Mouse (Mus musculus) embryo, embryonic 10 days (tissue): ENCODE measurements around the gene Inpp5d.

Experiments used
- DNase-seq: peaks from one replicate; pipeline ENCODE4 v3.0.0-alpha.2; 2015; ENCODE audit warnings: low spot score

Gene Inpp5d

DNA sequence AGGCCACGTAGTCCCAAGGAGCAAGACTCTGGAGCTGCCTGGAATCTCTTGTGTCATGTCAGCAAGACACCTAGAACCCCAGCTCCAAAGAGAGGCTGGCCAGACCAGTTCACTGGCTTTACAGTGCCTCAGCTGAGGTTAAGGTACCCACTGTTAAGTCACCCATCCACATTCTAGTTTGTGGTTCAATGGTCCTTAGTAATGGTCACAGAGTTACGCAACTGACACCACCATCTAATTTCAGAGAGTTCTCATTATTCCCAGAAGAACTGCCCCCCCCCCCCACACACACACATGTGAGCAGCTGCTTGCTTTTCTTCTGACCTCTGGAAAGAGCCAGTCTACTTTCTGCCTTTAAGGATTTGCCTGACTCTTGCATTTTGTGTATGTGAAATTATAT lies 4.7 kb downstream of the Inpp5d start:
- no peak for DNase-seq

DNA sequence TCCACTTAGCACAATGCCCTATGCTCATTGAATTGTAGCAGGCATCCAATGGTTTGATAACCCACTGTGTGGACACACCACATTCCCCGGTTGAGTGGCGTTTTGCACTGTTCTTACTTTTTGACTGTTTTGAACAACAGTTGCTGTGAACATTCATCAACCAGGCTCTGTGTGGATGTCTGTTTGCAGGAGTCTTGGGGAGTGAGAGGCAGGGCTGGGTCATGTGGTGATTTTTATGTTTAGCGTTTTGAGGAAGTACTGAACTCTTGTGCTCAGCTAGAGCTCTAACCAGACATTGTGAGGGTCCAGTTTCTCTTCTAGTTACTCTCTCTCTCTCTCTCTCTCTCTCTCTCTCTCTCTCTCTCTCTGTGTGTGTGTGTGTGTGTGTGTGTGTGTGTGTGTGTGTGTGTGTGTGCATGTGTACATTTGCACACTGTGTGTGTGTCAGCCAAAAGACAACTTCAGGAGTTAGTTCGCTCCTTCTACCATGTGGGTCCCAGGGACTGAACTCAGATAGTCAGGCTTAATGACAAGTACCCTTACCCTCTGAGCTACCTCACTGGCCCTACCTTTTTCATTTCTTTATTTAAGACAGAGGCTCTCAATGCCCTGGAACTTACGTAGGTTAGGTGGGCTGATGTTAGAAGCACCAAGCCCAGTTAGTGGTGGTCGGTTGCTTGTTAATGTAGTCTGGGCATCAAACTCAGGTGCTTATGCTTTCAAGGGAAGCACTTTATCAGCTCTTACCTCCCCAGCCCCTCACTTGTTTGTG lies 5.3 kb downstream of the Inpp5d start:
- DNase-seq, result no peak

DNA sequence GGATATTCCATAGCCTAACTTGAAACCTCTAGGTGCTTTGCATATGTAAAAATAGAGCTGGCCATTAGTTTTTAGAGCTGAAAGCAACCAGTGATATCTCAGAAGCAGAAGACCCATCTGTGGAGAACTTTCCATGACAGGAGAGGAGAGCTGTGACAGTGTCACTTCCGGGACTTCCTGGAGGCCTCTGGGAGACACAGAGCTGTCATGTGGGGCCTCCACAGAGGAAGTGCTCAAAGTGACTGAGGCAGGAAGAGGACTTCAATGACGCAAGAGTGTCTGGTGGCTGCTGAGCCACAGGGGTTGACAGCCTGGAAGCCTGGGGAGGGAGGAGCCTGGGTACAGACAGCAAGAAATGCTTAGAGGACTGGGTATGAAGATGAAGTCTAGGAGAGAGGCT lies 6.2 kb downstream of the Inpp5d start:
- DNase-seq, result no peak

GRCm38 (mm10) chr1:87628085-87628484 lies 8.0 kb downstream of the Inpp5d start:
- DNase-seq, result no peak

- no peak for DNase-seq
Measured at GRCm38 (mm10) chr1:87631584-87631983, 11.5 kb downstream of the Inpp5d start.

- no peak for DNase-seq
Measured at GRCm38 (mm10) chr1:87632163-87632562, 12.1 kb downstream of the Inpp5d start.

DNA sequence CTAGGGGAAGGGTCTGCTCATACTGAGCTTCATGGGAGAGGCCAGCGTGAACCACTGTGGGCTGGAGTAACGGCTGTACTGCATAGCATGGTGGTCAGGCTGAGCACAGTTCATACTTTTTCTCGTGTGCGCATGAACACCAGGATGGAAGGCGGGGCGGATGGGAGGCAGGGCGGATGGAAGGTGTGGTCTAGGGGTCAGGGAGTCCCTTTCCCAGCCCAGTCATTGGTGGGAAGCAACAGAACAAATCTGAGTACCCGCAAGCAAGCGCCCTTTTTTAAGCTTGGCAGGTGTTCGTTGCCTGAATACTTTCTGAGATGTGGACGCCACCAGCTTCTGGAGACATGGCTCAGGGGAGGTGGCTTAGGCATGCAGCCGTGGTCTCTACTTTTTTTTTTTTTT lies 16.6 kb downstream of the Inpp5d start:
- no peak for DNase-seq

DNA sequence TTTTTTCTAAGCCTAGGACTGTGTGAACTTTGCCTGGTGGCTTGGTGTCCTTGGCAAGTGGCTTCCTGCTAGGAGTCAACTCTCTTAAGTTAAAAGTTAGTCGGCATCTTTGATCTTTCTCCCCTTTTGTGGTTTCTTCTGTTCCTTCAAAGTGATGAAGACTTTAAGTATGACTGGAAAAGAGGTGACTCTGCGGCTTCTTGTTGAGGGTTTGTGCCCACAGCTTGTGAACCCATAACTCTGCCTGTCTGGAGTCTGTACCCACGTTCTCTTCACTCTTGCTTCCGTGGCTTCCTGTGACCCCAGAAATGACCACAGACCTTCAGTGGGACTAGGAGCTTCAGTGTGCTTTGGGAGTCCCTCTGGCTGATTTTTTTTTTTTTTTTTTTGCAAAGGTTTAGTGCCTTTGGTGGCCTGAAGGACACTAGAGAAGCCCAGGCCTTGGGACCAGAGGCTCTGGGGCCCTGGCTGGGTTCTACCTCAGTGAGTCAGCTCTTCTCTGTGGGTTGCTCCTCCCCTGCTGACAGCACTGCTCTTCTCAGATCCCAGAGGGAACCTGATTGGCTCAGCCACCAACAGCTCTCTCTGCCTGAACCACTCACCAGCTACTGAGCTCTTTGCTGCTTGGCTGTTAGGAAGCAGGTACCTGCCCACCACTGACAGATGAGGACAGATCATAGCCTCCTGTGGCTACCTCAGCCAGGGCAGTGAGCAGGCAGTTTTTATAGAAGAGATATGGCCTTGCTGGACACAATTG lies 17.2 kb downstream of the Inpp5d start:
- DNase-seq, result peak; percentile 56

GRCm38 (mm10) chr1:87637878-87638600 lies 17.9 kb downstream of the Inpp5d start:
- DNase-seq, result no peak

DNA sequence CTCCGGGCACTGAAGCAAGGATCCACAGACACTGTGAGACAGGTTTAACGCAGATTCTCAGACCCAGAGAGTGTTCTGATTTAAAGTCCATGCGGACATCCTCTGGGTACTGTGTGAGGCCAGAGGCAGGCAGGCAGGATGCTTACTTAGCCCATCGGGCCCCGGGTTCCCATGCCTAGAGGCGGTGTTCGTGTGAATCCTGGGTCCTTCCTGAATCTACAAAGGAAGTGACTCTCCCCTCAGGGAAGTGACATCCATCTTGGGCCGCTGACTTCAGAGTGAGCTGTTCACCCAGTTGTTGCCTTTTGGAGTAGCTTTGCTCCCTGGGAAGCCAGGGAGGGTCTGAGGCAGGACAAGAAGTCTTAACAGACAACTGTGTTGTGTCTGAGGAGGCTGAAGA lies 19.6 kb downstream of the Inpp5d start:
- DNase-seq, result no peak

DNA sequence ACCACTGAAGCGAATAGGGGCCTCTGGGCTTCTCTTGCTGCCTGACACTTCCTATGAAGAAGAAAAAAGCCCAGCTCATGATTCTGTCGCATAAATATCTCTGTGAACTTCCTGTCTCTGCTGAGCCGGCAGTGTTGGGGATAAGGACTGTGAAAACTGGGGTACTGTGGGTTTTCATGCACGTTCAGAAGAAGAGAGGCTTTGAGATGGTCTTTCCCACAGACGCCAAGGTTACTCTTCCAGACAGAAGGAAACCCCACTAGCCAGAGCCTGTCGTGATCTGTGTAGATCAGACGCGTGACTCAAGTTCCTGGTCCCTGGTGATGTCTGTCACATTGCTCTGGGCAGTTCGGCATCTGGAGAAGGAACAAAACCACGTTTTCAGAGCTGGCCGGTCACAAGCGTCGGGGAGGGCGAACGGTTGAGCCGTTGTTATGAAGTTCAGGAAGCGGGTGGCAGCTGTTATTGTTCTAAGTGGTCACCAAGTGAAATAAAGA lies 20.1 kb downstream of the Inpp5d start:
- peak; percentile 31 for DNase-seq

DNA sequence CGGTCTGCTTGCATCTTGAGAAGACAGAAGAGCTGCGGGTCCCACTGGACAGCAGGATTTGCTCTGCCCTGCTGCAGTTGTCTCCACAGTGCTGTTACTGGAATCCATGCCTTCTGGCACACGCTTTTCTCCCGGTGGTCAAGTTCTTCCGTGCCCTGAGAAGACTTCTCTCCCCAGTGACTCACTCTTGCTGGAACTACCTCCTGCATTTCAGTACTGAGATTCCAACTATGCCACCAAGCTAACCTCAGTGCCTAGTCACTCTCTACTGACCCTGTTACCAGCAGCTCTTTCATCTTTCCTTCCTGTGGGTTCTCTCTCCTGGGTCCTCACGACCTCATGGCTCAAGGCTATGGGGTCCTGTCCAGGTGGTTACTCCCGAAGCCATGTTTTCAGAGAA lies 22.9 kb downstream of the Inpp5d start:
- no peak for DNase-seq

GRCm38 (mm10) chr1:87645041-87645440 lies 24.9 kb downstream of the Inpp5d start:
- no peak for DNase-seq

- DNase-seq, result no peak
Measured at GRCm38 (mm10) chr1:87645748-87646147, 25.6 kb downstream of the Inpp5d start.

DNA sequence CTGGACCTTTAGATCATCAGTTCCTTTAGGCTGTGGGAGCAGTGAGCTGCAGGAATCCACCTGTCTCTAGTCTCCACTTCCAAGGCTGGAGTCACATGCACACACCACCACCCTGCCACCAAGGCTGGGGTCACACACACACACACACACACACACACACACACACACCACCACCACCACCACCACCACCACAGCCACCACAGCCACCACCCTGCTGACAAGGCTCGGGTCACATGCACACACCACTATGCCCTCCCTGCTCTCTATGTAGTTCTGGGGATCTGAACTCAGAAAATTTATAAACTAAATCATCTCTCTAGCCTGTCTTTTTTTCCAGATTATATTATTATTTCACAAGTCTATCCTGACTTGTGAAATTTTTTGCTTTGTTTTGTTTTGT lies 27.7 kb downstream of the Inpp5d start:
- no peak for DNase-seq

DNA sequence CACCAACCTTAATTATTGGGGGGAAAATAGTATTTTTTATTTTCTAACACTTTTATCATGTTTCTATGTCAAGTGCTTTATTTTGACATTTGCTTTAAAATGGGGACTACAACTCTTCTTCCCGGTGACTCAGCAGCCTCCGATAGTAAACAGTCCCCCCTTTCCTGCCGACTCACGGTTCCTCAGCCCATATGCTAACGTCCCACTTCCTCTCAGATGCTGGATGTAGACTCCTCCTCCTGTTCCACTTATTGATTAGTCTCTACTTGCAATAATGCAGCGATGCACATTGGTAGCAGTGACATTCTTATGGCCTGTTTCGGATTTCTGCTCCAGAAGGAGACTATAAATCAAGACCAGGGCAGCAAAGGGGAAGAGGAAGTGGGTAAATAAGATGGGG lies 28.5 kb downstream of the Inpp5d start:
- DNase-seq, result peak; percentile 26

GRCm38 (mm10) chr1:87649219-87649805 lies 29.2 kb downstream of the Inpp5d start:
- DNase-seq, result no peak

- DNase-seq, result no peak
Measured at GRCm38 (mm10) chr1:87649958-87650474, 29.9 kb downstream of the Inpp5d start.

GRCm38 (mm10) chr1:87650611-87651079 lies 30.5 kb downstream of the Inpp5d start:
- no peak for DNase-seq

DNA sequence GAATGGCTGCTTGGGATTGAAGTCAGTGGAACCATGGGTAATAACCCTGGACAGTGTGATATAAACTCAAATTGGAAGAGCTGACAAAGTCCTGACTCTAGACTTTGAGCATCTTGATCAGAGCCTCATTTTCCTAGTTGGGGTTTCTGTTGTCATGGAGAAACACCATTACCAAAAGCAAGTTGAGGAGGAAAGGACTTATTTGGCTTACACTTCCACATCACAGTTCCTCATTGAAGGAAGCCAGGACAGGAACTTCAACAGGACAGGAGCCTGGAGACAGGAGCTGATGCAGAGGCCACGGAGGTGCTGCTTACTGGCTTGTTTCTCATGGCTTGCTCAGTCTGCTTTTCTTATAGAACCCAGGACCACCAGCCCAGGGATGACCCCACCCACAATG lies 31.3 kb downstream of the Inpp5d start:
- no peak for DNase-seq

GRCm38 (mm10) chr1:87655101-87655500 lies 35.0 kb downstream of the Inpp5d start:
- no peak for DNase-seq

GRCm38 (mm10) chr1:87658063-87658462 lies 38.0 kb downstream of the Inpp5d start:
- DNase-seq, result no peak
